Mouse (Mus musculus): ENCODE data around the gene Wnt8b. TPM values are rescaled to one million over a fixed set of nuclear protein-coding genes. Genes with fewer than 3 reads are reported as not detected.

Wnt8b gene
- total and polyA plus RNA-seq, 3 experiments: not detected

DNA sequence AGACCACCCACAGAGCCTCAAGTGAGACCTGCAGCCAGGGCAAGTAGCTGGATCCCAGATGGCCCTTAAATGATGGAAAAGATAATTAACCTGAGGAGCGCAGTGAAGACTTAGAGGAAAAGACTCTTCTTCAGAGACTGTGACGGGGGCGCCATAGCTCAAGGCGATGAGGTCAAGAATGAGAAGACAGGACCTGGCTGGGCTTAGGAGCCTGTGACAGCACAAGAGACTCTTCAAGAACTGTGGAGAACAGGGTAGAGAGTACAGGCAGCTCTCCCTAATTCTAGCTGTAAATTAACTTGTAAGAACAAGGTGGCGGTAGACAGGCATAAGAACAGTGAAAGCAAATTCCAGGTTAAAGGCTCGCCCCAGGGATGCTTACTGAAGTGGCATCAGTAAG lies 8.7 kb downstream of the Wnt8b start:
- no peak for DNase-seq (ENCODE audit: low read depth, low spot score)
- no peaks in the 10 kb centered on the region for H3K4me1 ChIP-seq (ENCODE audit: control insufficient read depth in 1 of 2, insufficient read depth in 2 of 2, low read length in 2 of 2)
- H3K9ac ChIP-seq (ENCODE audit: control insufficient read depth, low read depth, low read length, poor library complexity, severe bottlenecking): no peak overlapping the region
- no peaks in the 10 kb centered on the region for H3K36me3 ChIP-seq (ENCODE audit: control insufficient read depth in 1 of 2, insufficient read depth in 2 of 2, low read length in 2 of 2)
- H3K9me3 ChIP-seq (replicated peaks; ENCODE audit: insufficient read depth, low read length): no peaks in the 10 kb centered on the region
- no peak for TF ChIP-seq SMC3 (IDR thresholded peaks at IDR 0.05; ENCODE audit: low read depth, low read length)
- TF ChIP-seq POLR2A (IDR thresholded peaks at IDR 0.05; ENCODE audit: control insufficient read depth in 1 of 2, insufficient read depth in 1 of 2, low read depth in 1 of 2, low read length in 2 of 2, poor library complexity in 1 of 2): no peak
- no peak for TF ChIP-seq MAZ (IDR thresholded peaks at IDR 0.05; ENCODE audit: low read depth, low read length)
- peaks cover 13 to 17% of the 10 kb centered on the region in 2 experiments for H3K27me3 ChIP-seq (ENCODE audit: control insufficient read depth in 1 of 2, insufficient read depth in 2 of 2, low read length in 2 of 2)
- H3K27ac ChIP-seq (ENCODE audit: control insufficient read depth, low read depth, low read length): no peak overlapping the region
- H3K4me3 ChIP-seq (ENCODE audit: control insufficient read depth in 1 of 2, insufficient read depth in 1 of 2, low read depth in 2 of 2, low read length in 2 of 2): no peak overlapping the region
- no peaks in the 10 kb centered on the region for H3K79me2 ChIP-seq (ENCODE audit: control insufficient read depth, insufficient read depth, low read length, poor library complexity)

- Histone ChIP-seq H3K27ac (ENCODE audit: control insufficient read depth, low read depth, low read length) (no peak overlapping the region), H3K4me1 (ENCODE audit: control insufficient read depth in 1 of 2, insufficient read depth in 2 of 2, low read length in 2 of 2) (no peaks in the 10 kb centered on the region), H3K79me2 (ENCODE audit: control insufficient read depth, insufficient read depth, low read length, poor library complexity) (no peaks in the 10 kb centered on the region), H3K36me3 (ENCODE audit: control insufficient read depth in 1 of 2, insufficient read depth in 2 of 2, low read length in 2 of 2) (no peaks in the 10 kb centered on the region), H3K9me3 (replicated peaks; ENCODE audit: insufficient read depth, low read length) (no peaks in the 10 kb centered on the region), H3K4me3 (ENCODE audit: control insufficient read depth in 1 of 2, insufficient read depth in 1 of 2, low read depth in 2 of 2, low read length in 2 of 2) (no peak overlapping the region), H3K9ac (ENCODE audit: control insufficient read depth, low read depth, low read length, poor library complexity, severe bottlenecking) (no peak overlapping the region), H3K27me3 (ENCODE audit: control insufficient read depth in 1 of 2, insufficient read depth in 2 of 2, low read length in 2 of 2) (peaks cover 13 to 14% of the 10 kb centered on the region in 2 experiments)
- TF ChIP-seq MAZ (IDR thresholded peaks at IDR 0.05; ENCODE audit: low read depth, low read length): no peak
- no peak for TF ChIP-seq POLR2AphosphoS2 (IDR thresholded peaks at IDR 0.05; ENCODE audit: low read length)
- TF ChIP-seq TAL1 (IDR thresholded peaks at IDR 0.05; ENCODE audit: low read length): no peak
- DNase-seq (ENCODE audit: low read depth, low spot score): no peak
Measured at GRCm38 (mm10) chr19:44502741-44503140, 9.5 kb downstream of the Wnt8b start.

DNA sequence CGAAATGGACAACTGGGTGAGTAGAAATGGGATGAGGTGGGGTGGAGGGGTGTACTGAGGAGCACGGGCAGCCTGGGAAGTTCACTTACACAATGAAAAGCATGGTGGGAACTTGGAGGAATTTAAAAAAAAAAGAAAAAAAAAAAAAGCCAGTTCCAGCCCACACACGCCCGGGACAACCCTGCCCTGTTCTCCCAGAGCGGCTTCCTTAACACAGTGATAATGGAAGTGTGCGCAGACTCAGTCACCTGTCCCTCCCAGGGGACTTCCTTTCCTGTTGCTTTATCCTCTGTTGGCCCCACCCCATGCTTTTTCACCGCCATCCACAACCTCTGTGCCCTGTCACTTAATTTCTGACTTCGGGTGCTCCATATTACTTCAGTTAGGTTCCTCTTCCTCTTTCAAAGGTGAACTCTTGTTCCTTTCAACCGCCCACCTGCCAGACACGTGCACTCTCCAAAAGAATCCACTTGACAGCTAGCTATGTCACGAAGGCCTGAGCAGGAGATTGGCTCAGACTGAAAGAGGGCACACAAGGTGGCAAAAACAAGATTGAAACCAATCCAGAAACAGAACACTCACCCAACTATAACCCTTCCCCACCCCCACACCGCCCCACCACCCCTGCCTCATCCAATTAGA lies 17.4 kb downstream of the Wnt8b start:
- TF ChIP-seq MXI1 (IDR thresholded peaks at IDR 0.05; ENCODE audit: low read depth, low read length) (no peak), ZNF384 (IDR thresholded peaks at IDR 0.05; ENCODE audit: low read depth, low read length) (no peak), EP300 (IDR thresholded peaks at IDR 0.05; ENCODE audit: low read depth in 1 of 2, low read length in 2 of 2) (no peak), ZKSCAN1 (IDR thresholded peaks at IDR 0.05; ENCODE audit: low read depth, low read length) (no peak), HCFC1 (IDR thresholded peaks at IDR 0.05; ENCODE audit: low read depth, low read length) (no peak), MYC (IDR thresholded peaks at IDR 0.05; ENCODE audit: low read depth, low read length) (no peak), NELFE (IDR thresholded peaks at IDR 0.05; ENCODE audit: low read depth, low read length) (no peak), BHLHE40 (IDR thresholded peaks at IDR 0.05; ENCODE audit: borderline replicate concordance, low read depth, low read length) (no peak), USF1 (IDR thresholded peaks at IDR 0.05; ENCODE audit: low read depth, low read length) (no peak), MAX (IDR thresholded peaks at IDR 0.05; ENCODE audit: low read length) (no peak), ETS1 (IDR thresholded peaks at IDR 0.05; ENCODE audit: low read depth, low read length) (no peak)
- no peaks in the 10 kb centered on the region for H3K36me3 ChIP-seq (ENCODE audit: control insufficient read depth in 1 of 2, insufficient read depth in 2 of 2, low read length in 2 of 2)
- H3K9ac ChIP-seq (ENCODE audit: control insufficient read depth, low read depth, low read length, poor library complexity, severe bottlenecking): no peak overlapping the region
- no peaks in the 10 kb centered on the region; a peak in 3 of 4 replicates for H3K27me3 ChIP-seq (ENCODE audit: control insufficient read depth in 1 of 2, insufficient read depth in 2 of 2, low read length in 2 of 2)
- no peak overlapping the region for H3K27ac ChIP-seq (ENCODE audit: control insufficient read depth, low read depth, low read length)
- DNase-seq (ENCODE audit: low read depth, low spot score): no peak
- no peak overlapping the region for H3K4me3 ChIP-seq (ENCODE audit: control insufficient read depth in 1 of 2, insufficient read depth in 1 of 2, low read depth in 2 of 2, low read length in 2 of 2)
- no peaks in the 10 kb centered on the region for H3K9me3 ChIP-seq (replicated peaks; ENCODE audit: insufficient read depth, low read length)
- no peaks in the 10 kb centered on the region for H3K4me1 ChIP-seq (ENCODE audit: control insufficient read depth in 1 of 2, insufficient read depth in 2 of 2, low read length in 2 of 2)
- H3K79me2 ChIP-seq (ENCODE audit: control insufficient read depth, insufficient read depth, low read length, poor library complexity): no peaks in the 10 kb centered on the region
